Mouse (Mus musculus) stomach, embryonic 16.5 days (tissue): ENCODE measurements at regions not wholly inside any gene's neighbourhood (a gene's known extent, or its start where the extent isn't known, plus 50 kb on each side); places are given as distances from the start of the nearest gene placed in this dataset.
A peak's percentile ranks its signal among the peaks of the same experiment; 100 is the strongest.

Experiments used
- ATAC-seq: fragments of 200-750 bp; cut with Nextera tagmentation; 2 replicates; pipeline ENCODE4 v1.8.0; 2017; ENCODE audit warnings: moderate number of reproducible peaks, moderate TSS enrichment; ENCODE audit not compliant: insufficient read depth, low FRiP score
- H3K27ac ChIP-seq: fragments of 300-500 bp; sonication (generic); 2 replicates; pipeline ENCODE4 v1.5.1; 2014; ENCODE audit warnings: low read length
- H3K27me3 ChIP-seq: fragments of 300-500 bp; sonication (generic); 2 replicates; pipeline ENCODE4 v1.6.1; 2014; ENCODE audit warnings: low read length, control low read depth, mixed read lengths; ENCODE audit not compliant: control insufficient read depth, insufficient read depth
- H3K36me3 ChIP-seq: fragments of 300-500 bp; sonication (generic); 2 replicates; pipeline ENCODE4 v1.6.1; 2014; ENCODE audit warnings: low read length; ENCODE audit not compliant: control insufficient read depth, insufficient read depth
- H3K4me1 ChIP-seq: fragments of 300-500 bp; sonication (generic); 2 replicates; pipeline ENCODE4 v1.6.1; 2014; ENCODE audit warnings: low read length, control low read depth, mixed read lengths; ENCODE audit not compliant: control insufficient read depth, insufficient read depth
- H3K4me2 ChIP-seq: fragments of 300-500 bp; sonication (generic); 2 replicates; pipeline ENCODE4 v1.6.1; 2014; ENCODE audit warnings: low read depth, low read length, mixed read lengths
- H3K4me3 ChIP-seq: fragments of 300-500 bp; sonication (generic); replicated peaks from 2 replicates; pipeline ENCODE4 v1.5.1; 2014; ENCODE audit warnings: mild to moderate bottlenecking, low read length
- H3K9ac ChIP-seq: fragments of 300-500 bp; sonication (generic); 2 replicates; pipeline ENCODE4 v1.6.1; 2014; ENCODE audit warnings: low read length
- H3K9me3 ChIP-seq: fragments of 300-500 bp; sonication (generic); replicated peaks from 2 replicates; pipeline ENCODE4 v1.6.1; 2016; ENCODE audit warnings: low read length, control low read depth; ENCODE audit not compliant: control insufficient read depth
- WGBS: fragments of 180-500 bp; shearing (Covaris S2); extraction: QIAGEN DNeasy Blood & Tissue Kit; methylation state at CpG from one replicate; pipeline ENCODE4 v1.1.7; 2014; 5-methylcytosine and 5-hydroxymethylcytosine counted together

DNA sequence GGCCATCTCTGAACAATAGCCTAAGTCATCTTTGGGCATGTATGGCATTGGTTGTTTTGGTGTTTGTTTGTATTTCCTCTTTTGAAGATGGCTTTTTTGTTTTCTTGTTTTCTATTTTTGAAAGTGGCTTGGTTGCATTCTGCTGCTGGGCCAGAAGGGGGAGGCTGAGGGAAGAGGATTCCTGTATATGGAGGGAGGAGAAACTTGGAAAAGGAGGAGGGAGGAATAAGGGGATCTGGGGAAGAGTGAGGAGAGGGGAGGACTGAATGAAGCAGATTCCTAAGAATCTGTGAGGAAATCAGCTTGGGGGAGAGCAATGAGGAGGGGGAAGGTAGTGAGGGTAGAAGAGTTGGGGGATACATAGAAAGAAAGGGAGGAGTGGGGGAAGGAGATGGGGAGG, 290.0 kb upstream of the Zfp703 start:
- no peak overlapping the region for H3K9ac ChIP-seq
- H3K4me1 ChIP-seq: peaks cover 11% of the 10 kb centered on the region
- H3K27me3 ChIP-seq: no peaks in the 10 kb centered on the region
- H3K4me2 ChIP-seq: no peak overlapping the region
- H3K27ac ChIP-seq: no peak overlapping the region
- ATAC-seq: no peak
- H3K36me3 ChIP-seq: no peaks in the 10 kb centered on the region
- no peaks in the 10 kb centered on the region for H3K9me3 ChIP-seq
- no peak overlapping the region for H3K4me3 ChIP-seq

DNA sequence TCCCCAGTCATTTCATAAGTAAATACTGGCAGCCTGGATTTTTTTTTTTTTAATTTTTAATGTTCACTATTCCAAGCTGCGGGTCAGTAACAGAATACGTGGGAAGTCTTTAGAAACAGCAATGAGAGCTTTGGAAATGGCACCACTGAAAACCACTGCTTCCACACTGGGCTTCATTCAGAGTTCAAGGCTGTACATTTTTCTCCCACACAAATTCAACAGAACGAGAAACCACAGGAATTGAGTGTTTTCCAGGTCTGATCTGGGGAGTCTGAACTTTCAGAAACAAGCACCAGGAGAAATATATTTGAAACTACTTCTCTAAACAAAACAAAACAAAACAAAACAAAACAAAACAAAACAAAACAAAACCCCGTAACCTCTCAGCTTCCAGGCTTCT, 289.1 kb upstream of the Zfp703 start:
- Histone ChIP-seq H3K27me3 (no peaks in the 10 kb centered on the region), H3K9ac (no peak overlapping the region), H3K27ac (no peak overlapping the region), H3K4me1 (peaks cover 11% of the 10 kb centered on the region), H3K36me3 (no peaks in the 10 kb centered on the region), H3K4me3 (no peak overlapping the region), H3K9me3 (no peaks in the 10 kb centered on the region), H3K4me2 (no peak overlapping the region)
- no peak for ATAC-seq
- WGBS: 43% methylated on average over 4 of the region's 4 CpGs

DNA sequence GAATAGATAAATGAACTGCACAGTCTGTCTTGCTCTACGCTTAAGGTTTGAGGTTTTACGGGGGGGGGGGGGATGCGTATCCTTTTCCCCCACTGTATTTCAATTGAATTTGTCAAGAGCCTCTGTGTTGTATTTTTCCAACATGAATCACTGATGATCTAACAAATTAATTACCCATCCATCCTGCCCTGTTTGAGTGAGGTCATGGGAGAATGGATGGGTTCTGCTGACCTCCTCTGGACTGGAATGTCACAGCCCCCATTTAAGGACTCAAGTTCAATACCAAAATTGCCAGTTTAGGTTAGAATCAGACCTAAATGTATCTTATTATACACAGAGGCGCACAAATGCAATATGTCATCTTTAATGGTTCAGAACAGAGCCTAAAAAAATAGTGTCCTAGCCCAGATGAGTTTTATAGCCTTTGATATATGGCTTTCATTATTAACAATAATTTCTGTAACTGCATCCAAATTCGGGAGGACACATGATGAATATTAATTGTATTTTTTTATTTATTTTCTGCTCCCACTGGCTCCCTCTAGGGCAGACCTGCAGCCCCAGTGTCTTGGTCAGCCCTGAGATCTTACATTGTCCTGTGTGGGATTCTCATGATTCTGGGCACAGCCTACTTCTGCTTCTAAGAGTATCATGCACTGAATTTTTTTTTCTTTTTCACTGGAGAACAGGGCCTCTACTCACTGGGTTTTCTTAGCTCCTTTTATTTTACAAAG, 288.2 kb upstream of the Zfp703 start:
- Histone ChIP-seq H3K27ac (peak overlapping the region; percentile 29), H3K36me3 (no peaks in the 10 kb centered on the region), H3K27me3 (no peaks in the 10 kb centered on the region), H3K4me3 (no peak overlapping the region), H3K9me3 (no peaks in the 10 kb centered on the region), H3K4me2 (0 out of 2 replicates have a peak overlapping the region, but pooled peaks have one; percentile 2), H3K4me1 (peaks cover 11% of the 10 kb centered on the region), H3K9ac (no peak overlapping the region)
- 47% methylated on average over 5 of the region's 5 CpGs for WGBS
- no peak; the same call in 1 of the 2 replicates for ATAC-seq

DNA sequence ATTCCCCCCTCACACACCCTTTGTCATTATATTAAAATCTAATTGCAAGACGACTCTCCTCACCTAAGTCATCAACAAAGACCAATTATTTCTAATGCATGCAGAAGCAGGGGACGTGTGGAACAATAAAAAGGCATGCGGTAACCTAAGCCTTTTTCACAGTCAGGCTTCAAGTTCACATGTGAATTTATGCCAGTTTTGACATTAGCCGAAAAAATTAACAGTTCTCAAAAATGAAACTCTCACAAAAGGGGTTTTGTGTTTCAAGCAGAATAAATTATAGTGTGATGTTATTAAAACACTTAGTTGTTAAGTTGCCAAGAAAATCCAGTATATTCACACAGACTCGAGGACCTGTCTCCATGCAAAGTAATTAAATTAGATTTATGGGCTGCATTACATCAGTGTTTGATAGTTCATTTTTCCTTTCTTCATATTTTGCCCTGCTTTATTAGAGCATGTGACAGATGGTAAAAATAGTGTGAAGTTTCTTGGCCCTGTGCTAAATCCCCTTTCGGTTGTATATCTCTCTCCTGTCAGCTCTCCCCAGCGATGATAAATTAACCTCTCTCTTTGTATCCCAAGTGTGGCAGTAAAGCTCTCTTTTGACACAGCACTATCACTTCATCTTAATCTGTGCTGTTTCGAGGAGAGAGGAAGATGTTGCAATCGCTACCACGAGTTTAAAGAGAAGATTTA, 287.5 kb upstream of the Zfp703 start:
- 19% methylated on average over 10 of the region's 10 CpGs for WGBS
- H3K9ac ChIP-seq: no peak overlapping the region
- no peaks in the 10 kb centered on the region for H3K36me3 ChIP-seq
- no peaks in the 10 kb centered on the region for H3K9me3 ChIP-seq
- H3K4me3 ChIP-seq: no peak overlapping the region
- peak overlapping the region; percentile 29 for H3K27ac ChIP-seq
- no peaks in the 10 kb centered on the region for H3K27me3 ChIP-seq
- peak; percentile 74; the same call in 1 of the 2 replicates for ATAC-seq
- peaks cover 11% of the 10 kb centered on the region for H3K4me1 ChIP-seq
- H3K4me2 ChIP-seq: 0 out of 2 replicates have a peak overlapping the region, but pooled peaks have one; percentile 2

DNA sequence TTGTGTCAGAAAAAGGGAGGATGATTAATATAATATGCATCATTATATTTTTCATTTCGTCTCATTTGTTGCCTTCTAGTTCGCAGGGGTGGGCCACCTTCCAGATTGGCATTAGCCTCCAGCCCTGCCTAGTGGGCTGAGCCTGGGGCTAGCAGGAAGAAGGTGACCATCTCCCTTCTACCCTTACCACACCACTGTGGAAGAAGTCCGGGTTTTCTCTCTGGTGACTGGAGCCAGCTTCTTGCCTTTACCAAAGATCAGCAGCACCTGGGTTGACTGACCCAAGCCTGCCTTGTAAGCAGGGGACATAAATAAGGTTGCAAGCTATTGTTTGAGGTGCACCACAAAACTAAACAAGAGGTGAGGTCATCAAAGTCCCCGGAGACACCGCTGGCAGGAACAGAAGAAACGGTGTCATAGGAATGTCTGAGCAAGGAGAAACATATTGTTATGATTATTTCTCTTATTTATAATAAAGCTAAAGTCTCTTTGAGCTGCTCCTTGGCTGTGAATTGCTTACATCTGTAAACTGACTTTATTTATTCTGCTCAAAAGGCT, 286.9 kb upstream of the Zfp703 start:
- Histone ChIP-seq H3K4me3 (no peak overlapping the region), H3K27ac (peak overlapping the region; percentile 13; the same call in 1 of the 2 replicates), H3K27me3 (no peaks in the 10 kb centered on the region), H3K9ac (no peak overlapping the region), H3K4me1 (peaks cover 11% of the 10 kb centered on the region), H3K36me3 (no peaks in the 10 kb centered on the region), H3K9me3 (no peaks in the 10 kb centered on the region), H3K4me2 (no peak overlapping the region)
- ATAC-seq: no peak
- WGBS: 27% methylated on average over 6 of the region's 6 CpGs

DNA sequence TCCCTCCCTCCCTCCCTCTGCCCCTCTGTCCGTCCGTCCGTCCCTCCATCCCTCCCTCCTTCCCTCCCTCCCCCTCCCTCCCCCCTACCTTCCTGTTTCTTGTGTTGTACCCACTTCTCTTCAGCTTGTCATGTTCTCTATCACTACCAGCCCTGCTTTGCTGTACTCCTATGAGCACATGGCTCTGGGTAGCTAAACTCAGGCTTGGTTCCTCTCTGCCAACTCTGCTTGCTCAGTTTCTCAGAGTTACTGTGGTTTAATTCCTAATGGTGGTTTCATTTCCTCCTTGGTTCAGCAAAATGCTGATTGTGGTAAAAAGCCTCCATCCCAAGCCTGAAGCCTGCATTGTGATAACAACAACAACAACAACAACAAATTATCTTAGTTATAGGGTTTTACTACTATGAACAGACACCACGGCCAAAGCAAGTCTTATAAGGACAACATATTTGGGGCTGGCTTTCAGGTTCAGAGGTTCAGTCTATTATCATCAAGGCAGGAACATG, 279.5 kb upstream of the Zfp703 start:
- no peaks in the 10 kb centered on the region for H3K36me3 ChIP-seq
- no peak overlapping the region for H3K27ac ChIP-seq
- H3K27me3 ChIP-seq: no peaks in the 10 kb centered on the region
- WGBS: 89% methylated on average over 1 of the region's 4 CpGs
- H3K9me3 ChIP-seq: no peaks in the 10 kb centered on the region
- no peak overlapping the region for H3K4me2 ChIP-seq
- no peak overlapping the region for H3K4me3 ChIP-seq
- H3K4me1 ChIP-seq: no peaks in the 10 kb centered on the region; the same call in 1 of the 2 replicates
- H3K9ac ChIP-seq: no peak overlapping the region
- no peak for ATAC-seq

DNA sequence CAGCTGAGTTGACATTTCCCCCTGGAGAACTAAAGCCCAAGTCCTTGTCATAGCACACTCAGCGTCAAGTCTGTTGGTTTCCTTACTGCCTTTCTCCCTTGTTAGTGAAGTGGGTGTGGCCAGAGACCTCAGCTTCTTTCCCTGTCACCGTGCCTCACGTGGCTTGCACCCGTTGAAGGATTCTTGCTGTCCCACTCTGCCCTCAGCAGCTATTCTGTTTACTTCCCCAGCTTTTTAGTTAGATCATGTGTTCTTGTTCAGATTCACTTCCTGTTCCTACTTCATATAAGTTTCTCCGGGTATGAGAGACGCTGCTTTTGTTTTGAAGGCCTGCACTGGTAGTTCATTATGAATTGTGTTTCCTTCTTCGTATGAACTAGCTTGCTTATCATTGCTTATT, 278.5 kb upstream of the Zfp703 start:
- Histone ChIP-seq H3K4me2 (no peak overlapping the region), H3K27me3 (no peaks in the 10 kb centered on the region), H3K9me3 (no peaks in the 10 kb centered on the region), H3K4me1 (no peaks in the 10 kb centered on the region; the same call in 1 of the 2 replicates), H3K9ac (no peak overlapping the region), H3K4me3 (no peak overlapping the region), H3K27ac (no peak overlapping the region), H3K36me3 (no peaks in the 10 kb centered on the region)
- peak; percentile 29; the same call in 1 of the 2 replicates for ATAC-seq
- 33% methylated on average over 7 of the region's 7 CpGs for WGBS

DNA sequence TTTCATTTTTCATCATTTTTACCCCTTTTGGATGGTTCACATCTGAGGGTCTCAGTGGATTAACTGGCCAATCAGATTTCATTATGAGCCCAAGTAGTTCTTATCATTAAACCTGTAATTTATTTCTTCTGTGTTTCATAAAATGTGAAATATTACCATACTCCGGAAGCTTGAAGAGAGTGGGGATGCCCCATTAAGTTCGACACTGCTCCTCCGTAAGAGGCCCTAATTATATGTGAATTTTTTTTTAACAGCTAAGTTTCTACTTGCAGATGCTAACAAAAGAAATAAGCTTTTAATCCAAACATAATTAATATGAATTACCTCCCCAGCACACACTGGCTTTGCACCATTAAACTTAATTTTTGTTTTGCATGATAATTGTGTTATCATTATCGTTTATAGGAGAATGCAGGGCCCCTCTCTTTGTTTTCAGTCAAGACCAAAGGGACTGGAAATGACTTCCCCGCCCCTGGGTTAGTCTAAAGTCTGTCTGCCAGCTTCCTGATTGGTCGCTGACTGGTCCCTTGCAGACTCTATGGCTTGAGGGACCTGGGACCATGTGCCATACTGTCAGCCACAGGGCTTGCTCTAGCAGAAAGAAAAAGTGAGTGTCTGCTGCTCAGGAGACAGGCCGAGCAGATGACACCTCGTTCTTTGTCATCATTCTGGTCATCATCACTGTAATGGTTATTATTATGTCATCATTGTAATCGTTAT, 270.9 kb upstream of the Zfp703 start:
- WGBS: 66% methylated on average over 9 of the region's 9 CpGs
- no peak overlapping the region for H3K9ac ChIP-seq
- no peak overlapping the region for H3K27ac ChIP-seq
- H3K4me3 ChIP-seq: no peak overlapping the region
- no peak overlapping the region for H3K4me2 ChIP-seq
- H3K27me3 ChIP-seq: no peaks in the 10 kb centered on the region
- H3K4me1 ChIP-seq: no peaks in the 10 kb centered on the region
- H3K36me3 ChIP-seq: no peaks in the 10 kb centered on the region
- H3K9me3 ChIP-seq: 0 out of 2 replicates have a peak, but pooled peaks cover 3% of the 10 kb centered on the region
- ATAC-seq: no peak
